Mouse (Mus musculus): Measurements from ENCODE around the gene Wfdc6b. TPM values are rescaled to one million over a fixed set of nuclear protein-coding genes. Genes with fewer than 3 reads are reported as not detected.
"Not testable (repeated sequence)": the region's sequence is repeated elsewhere in the genome, so short reads cannot be mapped to it uniquely, and the experiment has no call there.

The Wfdc6b gene
- polyA plus RNA-seq (2012; ENCODE audit: insufficient read depth, insufficient read length, missing spikeins), result not detected in 2 replicates

GRCm38 (mm10) chr2:164613471-164613870, at the start of gene Wfdc6b, which contains the start of gene Wfdc8:
Wfdc6b (plus strand) TSS chr2:164613522.
Wfdc8 (minus strand) TSS chr2:164613626.
- H3K4me3 ChIP-seq (ENCODE audit: insufficient read depth, low read depth, low read length); H3K27ac ChIP-seq (replicated peaks; ENCODE audit: low read depth, low read length); H3K4me1 ChIP-seq (ENCODE audit: control insufficient read depth, insufficient read depth, insufficient read length, low read length): not testable (repeated sequence)

GRCm38 (mm10) chr2:164564346-164564745, 49.0 kb upstream of the Wfdc6b start:
- Histone ChIP-seq H3K27ac (replicated peaks; ENCODE audit: low read depth, low read length) (no peak overlapping the region), H3K4me1 (ENCODE audit: control insufficient read depth, insufficient read depth, insufficient read length, low read length) (0 out of 2 replicates have a peak, but pooled peaks cover 4% of the 10 kb centered on the region), H3K4me3 (ENCODE audit: insufficient read depth, low read depth, low read length) (no peak overlapping the region)

GRCm38 (mm10) chr2:164566997-164567396, 46.3 kb upstream of the Wfdc6b start:
- Histone ChIP-seq H3K27ac (replicated peaks; ENCODE audit: low read depth, low read length) (no peak overlapping the region), H3K4me1 (ENCODE audit: control insufficient read depth, insufficient read depth, insufficient read length, low read length) (0 out of 2 replicates have a peak, but pooled peaks cover 4% of the 10 kb centered on the region), H3K4me3 (ENCODE audit: insufficient read depth, low read depth, low read length) (no peak overlapping the region)

- Histone ChIP-seq H3K4me3 (ENCODE audit: insufficient read depth, low read depth, low read length) (no peak overlapping the region), H3K4me1 (ENCODE audit: control insufficient read depth, insufficient read depth, insufficient read length, low read length) (0 out of 2 replicates have a peak, but pooled peaks cover 4% of the 10 kb centered on the region), H3K27ac (replicated peaks; ENCODE audit: low read depth, low read length) (no peak overlapping the region)
Measured at GRCm38 (mm10) chr2:164567460-164567859, 45.9 kb upstream of the Wfdc6b start.

- not testable (repeated sequence) for H3K4me1 ChIP-seq (ENCODE audit: control insufficient read depth, insufficient read depth, insufficient read length, low read length); H3K27ac ChIP-seq (replicated peaks; ENCODE audit: low read depth, low read length); H3K4me3 ChIP-seq (ENCODE audit: insufficient read depth, low read depth, low read length)
Measured at GRCm38 (mm10) chr2:164573359-164573758, 40.0 kb upstream of the Wfdc6b start, which contains the start of gene Spint3. Spint3 (minus strand) TSS chr2:164573459.

- not testable (repeated sequence) for H3K4me1 ChIP-seq (ENCODE audit: control insufficient read depth, insufficient read depth, insufficient read length, low read length); H3K27ac ChIP-seq (replicated peaks; ENCODE audit: low read depth, low read length); H3K4me3 ChIP-seq (ENCODE audit: insufficient read depth, low read depth, low read length)
Measured at GRCm38 (mm10) chr2:164585025-164585725, 28.1 kb upstream of the Wfdc6b start, which contains the start of gene Wfdc6a. Wfdc6a (minus strand) TSS chr2:164585447.

- Histone ChIP-seq H3K4me3 (ENCODE audit: insufficient read depth, low read depth, low read length) (no peak overlapping the region), H3K27ac (replicated peaks; ENCODE audit: low read depth, low read length) (no peak overlapping the region), H3K4me1 (ENCODE audit: control insufficient read depth, insufficient read depth, insufficient read length, low read length) (no peaks in the 10 kb centered on the region)
Measured at GRCm38 (mm10) chr2:164592014-164592413, 21.3 kb upstream of the Wfdc6b start.

GRCm38 (mm10) chr2:164593494-164593893, 19.8 kb upstream of the Wfdc6b start, which contains the start of gene Eppin:
Eppin (minus strand) TSS chr2:164593594.
- no peak within 1 kb of the TSS for H3K4me3 ChIP-seq (ENCODE audit: insufficient read depth, low read depth, low read length)
- H3K27ac ChIP-seq (replicated peaks; ENCODE audit: low read depth, low read length), result no peak within 1 kb of the TSS
- no peaks in the 10 kb centered on the region for H3K4me1 ChIP-seq (ENCODE audit: control insufficient read depth, insufficient read depth, insufficient read length, low read length)

- Histone ChIP-seq H3K27ac (replicated peaks; ENCODE audit: low read depth, low read length) (no peak overlapping the region), H3K4me1 (ENCODE audit: control insufficient read depth, insufficient read depth, insufficient read length, low read length) (no peaks in the 10 kb centered on the region), H3K4me3 (ENCODE audit: insufficient read depth, low read depth, low read length) (no peak overlapping the region)
Measured at GRCm38 (mm10) chr2:164600179-164600578, 13.1 kb upstream of the Wfdc6b start.

GRCm38 (mm10) chr2:164603482-164603881, 9.8 kb upstream of the Wfdc6b start:
- no peaks in the 10 kb centered on the region for H3K4me1 ChIP-seq (ENCODE audit: control insufficient read depth, insufficient read depth, insufficient read length, low read length)
- H3K4me3 ChIP-seq (ENCODE audit: insufficient read depth, low read depth, low read length), result no peak overlapping the region
- no peak overlapping the region for H3K27ac ChIP-seq (replicated peaks; ENCODE audit: low read depth, low read length)

GRCm38 (mm10) chr2:164604411-164604810, 8.9 kb upstream of the Wfdc6b start:
- H3K4me3 ChIP-seq (ENCODE audit: insufficient read depth, low read depth, low read length), result no peak overlapping the region
- H3K4me1 ChIP-seq (ENCODE audit: control insufficient read depth, insufficient read depth, insufficient read length, low read length), result no peaks in the 10 kb centered on the region
- no peak overlapping the region for H3K27ac ChIP-seq (replicated peaks; ENCODE audit: low read depth, low read length)

GRCm38 (mm10) chr2:164608781-164609180, 4.5 kb upstream of the Wfdc6b start:
- no peak overlapping the region for H3K27ac ChIP-seq (replicated peaks; ENCODE audit: low read depth, low read length)
- H3K4me3 ChIP-seq (ENCODE audit: insufficient read depth, low read depth, low read length), result no peak overlapping the region
- H3K4me1 ChIP-seq (ENCODE audit: control insufficient read depth, insufficient read depth, insufficient read length, low read length), result no peaks in the 10 kb centered on the region

GRCm38 (mm10) chr2:164615386-164615785, 2.1 kb downstream of the Wfdc6b start:
- Histone ChIP-seq H3K4me1 (ENCODE audit: control insufficient read depth, insufficient read depth, insufficient read length, low read length) (no peaks in the 10 kb centered on the region), H3K4me3 (ENCODE audit: insufficient read depth, low read depth, low read length) (no peak overlapping the region)

GRCm38 (mm10) chr2:164619050-164619449, 5.7 kb downstream of the Wfdc6b start:
- no peak overlapping the region for H3K27ac ChIP-seq (replicated peaks; ENCODE audit: low read depth, low read length)
- no peak overlapping the region for H3K4me3 ChIP-seq (ENCODE audit: insufficient read depth, low read depth, low read length)
- no peaks in the 10 kb centered on the region for H3K4me1 ChIP-seq (ENCODE audit: control insufficient read depth, insufficient read depth, insufficient read length, low read length)

More at GRCm38 (mm10) chr2:164615386-164615785, 2.1 kb downstream of the Wfdc6b start:
- H3K27ac ChIP-seq (replicated peaks; ENCODE audit: low read depth, low read length), result no peak overlapping the region

GRCm38 (mm10) chr2:164621775-164622174, 8.5 kb downstream of the Wfdc6b start:
- Histone ChIP-seq H3K27ac (replicated peaks; ENCODE audit: low read depth, low read length) (no peak overlapping the region), H3K4me1 (ENCODE audit: control insufficient read depth, insufficient read depth, insufficient read length, low read length) (no peaks in the 10 kb centered on the region), H3K4me3 (ENCODE audit: insufficient read depth, low read depth, low read length) (no peak overlapping the region)

GRCm38 (mm10) chr2:164635266-164635665, 21.9 kb downstream of the Wfdc6b start:
- Histone ChIP-seq H3K27ac (replicated peaks; ENCODE audit: low read depth, low read length) (no peak overlapping the region), H3K4me3 (ENCODE audit: insufficient read depth, low read depth, low read length) (no peak overlapping the region)

More at GRCm38 (mm10) chr2:164635266-164635665, 21.9 kb downstream of the Wfdc6b start:
- H3K4me1 ChIP-seq (ENCODE audit: control insufficient read depth, insufficient read depth, insufficient read length, low read length), result no peaks in the 10 kb centered on the region
